Mouse (Mus musculus) kidney, adult 9 months (tissue): ENCODE results near the gene Dhrs9.
A peak's percentile ranks its signal among the peaks of the same experiment; 100 is the strongest.
"Not testable (repeated sequence)": the region's sequence is repeated elsewhere in the genome, so short reads cannot be mapped to it uniquely, and the experiment has no call there.

Source experiments
- DNase-seq: peaks from one replicate; pipeline ENCODE4 v3.0.0; 2022

Dhrs9 gene

GRCm38 (mm10) chr2:69380281-69380680 is at the start of gene Dhrs9:
Gene Dhrs9, plus strand, starts transcription at chr2:69380445.
- DNase-seq = no peak

- DNase-seq = not testable (repeated sequence)
Observed at GRCm38 (mm10) chr2:69331523-69331922, 48.7 kb upstream of the Dhrs9 start.

- DNase-seq = no peak
Observed at GRCm38 (mm10) chr2:69341506-69341905, 38.7 kb upstream of the Dhrs9 start.

- no peak for DNase-seq
Observed at GRCm38 (mm10) chr2:69342496-69343221, 37.6 kb upstream of the Dhrs9 start, which contains the start of gene Abcb11. Gene Abcb11, minus strand, starts transcription at chr2:69342616.

- DNase-seq = not testable (repeated sequence)
Observed at GRCm38 (mm10) chr2:69355402-69355801, 24.8 kb upstream of the Dhrs9 start.

GRCm38 (mm10) chr2:69364831-69365230 is 15.4 kb upstream of the Dhrs9 start:
- no peak for DNase-seq

GRCm38 (mm10) chr2:69365275-69365674 is 15.0 kb upstream of the Dhrs9 start:
- DNase-seq = peak; percentile 46

GRCm38 (mm10) chr2:69376780-69377179 is 3.5 kb upstream of the Dhrs9 start:
- DNase-seq = no peak

- DNase-seq = no peak
Observed at GRCm38 (mm10) chr2:69379801-69380200, 444 bp upstream of the Dhrs9 start.

GRCm38 (mm10) chr2:69381740-69382139 is 1.5 kb downstream of the Dhrs9 start:
- no peak for DNase-seq

- DNase-seq = no peak
Observed at GRCm38 (mm10) chr2:69382838-69383237, 2.6 kb downstream of the Dhrs9 start.

- DNase-seq = peak; percentile 59
Observed at GRCm38 (mm10) chr2:69386118-69386871, 6.0 kb downstream of the Dhrs9 start.

- no peak for DNase-seq
Observed at GRCm38 (mm10) chr2:69393947-69394346, 13.7 kb downstream of the Dhrs9 start.

GRCm38 (mm10) chr2:69395597-69396248 is 15.5 kb downstream of the Dhrs9 start:
- no peak for DNase-seq

- DNase-seq = no peak
Observed at GRCm38 (mm10) chr2:69396760-69397435, 16.7 kb downstream of the Dhrs9 start.

- DNase-seq = peak; percentile 28
Observed at GRCm38 (mm10) chr2:69400866-69401604, 20.8 kb downstream of the Dhrs9 start.

GRCm38 (mm10) chr2:69401891-69402290 is 21.6 kb downstream of the Dhrs9 start:
- no peak for DNase-seq

GRCm38 (mm10) chr2:69402309-69402708 is 22.1 kb downstream of the Dhrs9 start:
- DNase-seq = no peak

- no peak for DNase-seq
Observed at GRCm38 (mm10) chr2:69405692-69406091, 25.4 kb downstream of the Dhrs9 start.

GRCm38 (mm10) chr2:69414539-69414938 is 34.3 kb downstream of the Dhrs9 start:
- DNase-seq = no peak

GRCm38 (mm10) chr2:69415070-69415469 is 34.8 kb downstream of the Dhrs9 start:
- no peak for DNase-seq

- DNase-seq = no peak
Observed at GRCm38 (mm10) chr2:69418294-69418881, 38.1 kb downstream of the Dhrs9 start.
